Comparison of ENCODE assay signal across 8 mouse cellular contexts in genomic region chr11:87763511-87763987, GRCm38 (mm10). TPM values are rescaled to one million over a fixed set of nuclear protein-coding genes. Genes with fewer than 3 reads are reported as not detected.
A peak's percentile ranks its signal among the peaks of the same experiment; 100 is the strongest.
DNase-seq lines count a peak whose midpoint lies in the region; ATAC-seq lines count a peak whose summit lies in the region.

No protein-coding gene starts in this region.

- peak overlapping the region; percentile 92 for H3K4me2 ChIP-seq in stomach, embryonic 16.5 days (ENCODE audit: low read depth, low read length)

- H3K36me3 ChIP-seq in hindbrain, embryonic 10.5 days, result 0 out of 2 replicates have a peak, but pooled peaks cover 3% of the 10 kb centered on the region
- no peaks in the 10 kb centered on the region for H3K36me3 ChIP-seq in stomach, embryonic 16.5 days (ENCODE audit: control insufficient read depth, insufficient read depth, low read length)

- peak overlapping the region; percentile 85 for H3K27ac ChIP-seq in hindbrain, embryonic 10.5 days
- no peak overlapping the region for H3K27ac ChIP-seq in stomach, embryonic 16.5 days (ENCODE audit: low read length)

- peak; percentile 15; the same call in 1 of the 2 replicates for ATAC-seq in stomach, embryonic 16.5 days (ENCODE audit: insufficient read depth, low FRiP score)

- DNase-seq in spleen, postnatal 4 days (ENCODE audit: low spot score in 2 of 2), result peak; percentile 18 to 71
- no peak for DNase-seq in spleen, adult 12 weeks (ENCODE audit: low spot score)
- DNase-seq in cerebellum, adult 9-10 months, result peak; percentile 88
- DNase-seq in hindbrain, embryonic 10.5 days (ENCODE audit: low spot score), result peak; percentile 56
- DNase-seq in layer of hippocampus, adult 9-11 months, result peak; percentile 77
- DNase-seq in lung, postnatal 10 days, result peak; percentile 47
- no peak for DNase-seq in urinary bladder, adult 2 months (ENCODE audit: low spot score)

- H3K9ac ChIP-seq in stomach, embryonic 16.5 days (ENCODE audit: low read length), result peak overlapping the region; percentile 68

- peaks cover 89% of the 10 kb centered on the region for H3K27me3 ChIP-seq in hindbrain, embryonic 10.5 days (ENCODE audit: insufficient read depth, poor library complexity, severe bottlenecking)
- peaks cover 44% of the 10 kb centered on the region for H3K27me3 ChIP-seq in stomach, embryonic 16.5 days (ENCODE audit: control insufficient read depth, insufficient read depth, low read length)

- H3K9me3 ChIP-seq in hindbrain, embryonic 10.5 days, result no peaks in the 10 kb centered on the region
- no peaks in the 10 kb centered on the region for H3K9me3 ChIP-seq in stomach, embryonic 16.5 days (replicated peaks; ENCODE audit: control insufficient read depth, low read length)

- H3K4me1 ChIP-seq in hindbrain, embryonic 10.5 days (replicated peaks), result peaks cover 36% of the 10 kb centered on the region
- peaks cover 12% of the 10 kb centered on the region; the same call in 1 of the 2 replicates for H3K4me1 ChIP-seq in stomach, embryonic 16.5 days (ENCODE audit: control insufficient read depth, insufficient read depth, low read length)

- H3K4me3 ChIP-seq in hindbrain, embryonic 10.5 days, result peak overlapping the region; percentile 74
- peak overlapping the region; percentile 52 for H3K4me3 ChIP-seq in stomach, embryonic 16.5 days (replicated peaks; ENCODE audit: low read length)

- under 1% methylated on average over 17 of the region's 17 CpGs for WGBS in hindbrain, embryonic 10.5 days
- 3% methylated on average over 17 of the region's 17 CpGs for WGBS in stomach, embryonic 16.5 days

RNA-seq across cellular contexts. Expression of gene Tspoap1, which starts 3.2 kb away (rescaled TPM):
- polyA plus RNA-seq in hindbrain, embryonic 10.5 days (2016; fragmentation: Nextera tagmentation; extraction: Ambion mirVana), result 7.8 and 10.5 TPM in 2 replicates
- 1.5 and 1.7 TPM in 2 replicates for polyA plus RNA-seq in stomach, embryonic 16.5 days (2015; fragmentation: Nextera tagmentation; extraction: Ambion mirVana)
- 9.7 and 11.4 TPM in 2 replicates for polyA plus RNA-seq in urinary bladder, adult 2 months (2012; rRNA removed)

RNA-seq across cellular contexts. Expression of gene Supt4a, which starts 26.2 kb away (rescaled TPM):
- polyA plus RNA-seq in hindbrain, embryonic 10.5 days (2016; fragmentation: Nextera tagmentation; extraction: Ambion mirVana), result 178 and 184 TPM in 2 replicates
- 116 and 119 TPM in 2 replicates for polyA plus RNA-seq in stomach, embryonic 16.5 days (2015; fragmentation: Nextera tagmentation; extraction: Ambion mirVana)
- polyA plus RNA-seq in urinary bladder, adult 2 months (2012; rRNA removed), result 94.2 and 98.4 TPM in 2 replicates

RNA-seq across cellular contexts. Expression of gene Mpo, which starts 29.8 kb away (rescaled TPM):
- polyA plus RNA-seq in hindbrain, embryonic 10.5 days (2016; fragmentation: Nextera tagmentation; extraction: Ambion mirVana), result 2.8 and 5.0 TPM in 2 replicates
- polyA plus RNA-seq in stomach, embryonic 16.5 days (2015; fragmentation: Nextera tagmentation; extraction: Ambion mirVana), result 17.4 and 19.0 TPM in 2 replicates
- polyA plus RNA-seq in urinary bladder, adult 2 months (2012; rRNA removed), result 0.46 and 1.1 TPM in 2 replicates

Comparison
In these comparisons a context has a peak if more than half of its experiments do, and no peak if none do; other contexts are left out.
1. DNase-seq: peak in spleen, postnatal 4 days (2 of 2), cerebellum, adult 9-10 months (single experiment), hindbrain, embryonic 10.5 days (single experiment), layer of hippocampus, adult 9-11 months (single experiment) and lung, postnatal 10 days (single experiment); none in spleen, adult 12 weeks (single experiment) and urinary bladder, adult 2 months (single experiment).